In the genomic region with DNA sequence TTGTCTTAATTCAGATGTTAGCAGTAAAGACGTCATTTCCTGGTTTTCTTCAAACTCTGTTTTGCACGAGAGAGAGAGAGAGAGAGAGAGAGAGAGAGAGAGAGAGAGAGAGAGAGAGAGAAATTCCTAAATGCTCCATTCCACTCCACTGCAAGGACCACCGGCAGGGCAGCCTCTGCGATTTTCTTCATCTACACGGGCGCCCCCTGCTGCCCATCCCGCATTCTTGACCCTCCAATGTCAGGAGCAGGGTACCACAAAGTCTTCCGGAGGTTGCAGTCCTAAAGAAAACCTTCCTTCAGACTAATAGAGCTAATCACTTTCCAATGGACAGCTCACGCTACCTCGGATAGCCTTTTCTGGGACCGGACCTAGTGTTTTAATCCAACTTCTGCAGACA, we compare ENCODE assay signal across 8 mouse cellular contexts. TPM values are rescaled to one million over a fixed set of nuclear protein-coding genes. Genes with fewer than 3 reads are reported as not detected.
DNase-seq lines count a peak whose midpoint lies in the region; ATAC-seq lines count a peak whose summit lies in the region.

No protein-coding gene starts in this region.

- ATAC-seq in monocyte, adult 5-6 weeks (replicated peaks; ENCODE audit: insufficient number of reproducible peaks, low FRiP score, low TSS enrichment, poor library complexity, severe bottlenecking) = no peak

- DNase-seq in R1 (ENCODE audit: low read depth, low spot score) = peak; percentile 88
- DNase-seq in cerebellum, postnatal 4 days (ENCODE audit: low spot score in 2 of 2) = peak; percentile 82 to 90
- peak; percentile 85 for DNase-seq in gastrocnemius, postnatal 14 days
- peak; percentile 51 for DNase-seq in induced T-regulatory cell, adult 2 months (ENCODE audit: low read depth)
- peak; percentile 25 to 64 for DNase-seq in left cerebral cortex, postnatal 36 days (ENCODE audit: low spot score in 2 of 2)
- peak; percentile 92 for DNase-seq in mesoderm, embryonic 11.5 days (ENCODE audit: low read depth, low spot score)
- DNase-seq in skeletal muscle tissue, adult 2 months (ENCODE audit: low read depth, low spot score) = peak; percentile 32

- intact Hi-C loops in gastrocnemius, postnatal 14 days (cut with DNase I; ENCODE audit: low total_unique reads) = loop anchor here (5.0 kb wide), 1 partner anchor 193 kb away; no protein-coding TSS in a partner anchor
- intact Hi-C loops in left cerebral cortex, postnatal 36 days (cut with DNase I) = loop anchor here (2.0 to 10.0 kb wide), 2 partner anchors 194 to 530 kb away; no protein-coding TSS in a partner anchor

RNA-seq across cellular contexts. Expression of a gene that starts 0.5 kb away (rescaled TPM):
- 10 to 100 TPM; 18.4 to 18.7 TPM for total RNA-seq in gastrocnemius, postnatal 14 days (2021)
- total RNA-seq in left cerebral cortex, postnatal 36 days (2021) = 1 to 10 TPM; 8.2 to 8.4 TPM
- 1.0 to 10.5 TPM in 2 of 3 replicates, not detected in the other for total RNA-seq in monocyte, adult 5-6 weeks (2017)

Comparison
In these comparisons a context has a peak if more than half of its experiments do, and no peak if none do; other contexts are left out.
1. DNase-seq: peak in every context shown above with its lines; median percentile 92 in mesoderm, embryonic 11.5 days; 88 in R1; 86 in cerebellum, postnatal 4 days; 85 in gastrocnemius, postnatal 14 days; 51 in induced T-regulatory cell, adult 2 months; 44 in left cerebral cortex, postnatal 36 days; 32 in skeletal muscle tissue, adult 2 months.